Mouse (Mus musculus): Measurements from ENCODE around the gene Ogfrl1. TPM values are rescaled to one million over a fixed set of nuclear protein-coding genes. Genes with fewer than 3 reads are reported as not detected.

The Ogfrl1 gene
- polyA plus RNA-seq, 1 experiment from 2014 or later: 20.3 TPM

DNA sequence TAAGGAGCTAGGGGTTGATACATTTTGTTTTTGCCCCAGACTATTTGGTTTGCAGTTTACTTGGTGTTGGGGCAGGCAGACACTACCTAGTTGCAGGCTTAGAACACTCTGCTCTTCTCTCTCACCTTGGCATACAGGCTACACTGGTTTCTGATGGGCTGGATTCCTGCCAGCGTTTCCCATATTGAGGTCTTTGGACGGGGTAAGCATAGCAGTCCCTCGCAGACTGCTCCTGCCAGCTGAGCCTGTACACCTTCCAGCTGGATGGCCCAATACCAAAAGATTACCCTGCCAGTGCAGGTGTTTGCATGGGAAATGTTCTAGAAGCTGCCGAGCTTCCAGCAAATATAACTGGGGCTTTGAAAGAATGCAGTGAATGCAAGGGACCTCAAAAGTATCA, 45.8 kb downstream of the Ogfrl1 start:
- no peak overlapping the region for H3K4me3 ChIP-seq (replicated peaks)
- WGBS: 71% methylated on average over 4 of the region's 4 CpGs
- no peak for ATAC-seq (ENCODE audit: low FRiP score)
- no peak overlapping the region for H3K27ac ChIP-seq (replicated peaks)
- H3K4me2 ChIP-seq: no peak overlapping the region
- no peaks in the 10 kb centered on the region for H3K27me3 ChIP-seq (replicated peaks)
- no peaks in the 10 kb centered on the region for H3K36me3 ChIP-seq
- H3K4me1 ChIP-seq: no peaks in the 10 kb centered on the region
- H3K9ac ChIP-seq (replicated peaks): no peak overlapping the region
- H3K9me3 ChIP-seq (replicated peaks): no peaks in the 10 kb centered on the region

DNA sequence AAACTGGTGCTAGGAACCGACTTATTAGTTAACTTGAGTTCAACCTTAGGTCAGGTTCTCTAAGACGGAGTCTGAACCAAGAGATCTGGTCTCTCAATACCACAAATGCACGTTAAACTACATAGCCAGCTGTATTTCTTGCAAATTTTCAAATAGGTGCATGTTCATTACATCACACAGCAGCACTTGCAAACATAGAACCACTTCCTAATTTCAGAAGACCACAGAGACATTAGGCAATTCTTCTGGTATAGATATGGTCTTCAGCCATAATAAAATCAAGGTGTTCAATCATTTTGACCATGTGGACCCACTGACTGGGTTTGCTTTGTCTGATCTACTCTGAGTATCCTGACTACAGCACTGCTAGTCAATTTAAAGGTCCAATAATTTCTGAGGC, 51.9 kb downstream of the Ogfrl1 start:
- Histone ChIP-seq H3K9ac (replicated peaks) (no peak overlapping the region), H3K4me3 (replicated peaks) (no peak overlapping the region), H3K27ac (replicated peaks) (no peak overlapping the region), H3K9me3 (replicated peaks) (no peaks in the 10 kb centered on the region), H3K4me1 (no peaks in the 10 kb centered on the region), H3K27me3 (replicated peaks) (no peaks in the 10 kb centered on the region), H3K36me3 (no peaks in the 10 kb centered on the region), H3K4me2 (no peak overlapping the region)
- WGBS: 84% methylated on average over 3 of the region's 3 CpGs
- no peak for ATAC-seq (ENCODE audit: low FRiP score)

DNA sequence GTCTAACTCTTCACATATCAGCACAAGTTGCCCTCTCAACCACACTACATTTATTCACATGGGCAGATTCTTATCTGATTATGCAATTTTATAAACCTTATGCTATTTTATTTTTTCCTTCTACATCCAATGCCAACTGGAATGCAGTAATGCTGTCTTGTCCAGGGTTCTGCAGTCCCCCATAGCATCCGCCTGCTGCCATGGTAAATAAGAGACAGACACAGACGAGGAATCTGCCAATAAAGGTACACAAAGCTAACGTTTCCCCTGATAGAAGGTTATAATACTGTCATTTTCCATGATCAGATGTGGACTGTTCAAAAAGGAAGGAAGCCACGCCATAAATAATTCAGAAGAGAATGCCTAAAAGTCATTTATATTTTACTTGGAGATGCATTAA, 54.7 kb downstream of the Ogfrl1 start:
- no peaks in the 10 kb centered on the region for H3K9me3 ChIP-seq (replicated peaks)
- no peaks in the 10 kb centered on the region for H3K36me3 ChIP-seq
- H3K4me1 ChIP-seq: no peaks in the 10 kb centered on the region
- no peak overlapping the region for H3K4me3 ChIP-seq (replicated peaks)
- no peak overlapping the region for H3K9ac ChIP-seq (replicated peaks)
- ATAC-seq (ENCODE audit: low FRiP score): no peak
- H3K4me2 ChIP-seq: no peak overlapping the region
- no peaks in the 10 kb centered on the region for H3K27me3 ChIP-seq (replicated peaks)
- H3K27ac ChIP-seq (replicated peaks): no peak overlapping the region
- 56% methylated on average over 4 of the region's 4 CpGs for WGBS

DNA sequence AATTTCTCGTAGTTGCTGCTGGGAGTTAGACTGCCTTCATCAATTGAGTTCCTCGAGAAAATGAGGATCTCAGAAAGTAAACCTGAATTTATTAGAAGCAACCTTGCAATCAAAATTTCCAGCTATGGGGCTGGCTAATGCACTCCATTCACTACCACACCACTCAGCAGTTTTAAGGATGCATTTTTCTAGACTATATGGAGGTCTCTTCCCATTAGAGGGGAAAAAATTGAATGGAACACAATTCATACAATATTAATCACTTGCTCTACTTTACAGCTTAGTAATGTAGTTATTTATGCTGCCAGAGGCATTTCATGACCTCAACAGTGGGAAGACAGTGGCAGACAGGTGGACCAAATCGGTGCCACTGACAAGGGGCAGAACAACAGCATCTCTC, 55.3 kb downstream of the Ogfrl1 start:
- Histone ChIP-seq H3K27ac (replicated peaks) (no peak overlapping the region), H3K36me3 (no peaks in the 10 kb centered on the region), H3K9me3 (replicated peaks) (no peaks in the 10 kb centered on the region), H3K4me3 (replicated peaks) (no peak overlapping the region), H3K27me3 (replicated peaks) (no peaks in the 10 kb centered on the region), H3K4me1 (no peaks in the 10 kb centered on the region), H3K4me2 (no peak overlapping the region), H3K9ac (replicated peaks) (no peak overlapping the region)
- 69% methylated on average over 3 of the region's 3 CpGs for WGBS
- no peak for ATAC-seq (ENCODE audit: low FRiP score)

DNA sequence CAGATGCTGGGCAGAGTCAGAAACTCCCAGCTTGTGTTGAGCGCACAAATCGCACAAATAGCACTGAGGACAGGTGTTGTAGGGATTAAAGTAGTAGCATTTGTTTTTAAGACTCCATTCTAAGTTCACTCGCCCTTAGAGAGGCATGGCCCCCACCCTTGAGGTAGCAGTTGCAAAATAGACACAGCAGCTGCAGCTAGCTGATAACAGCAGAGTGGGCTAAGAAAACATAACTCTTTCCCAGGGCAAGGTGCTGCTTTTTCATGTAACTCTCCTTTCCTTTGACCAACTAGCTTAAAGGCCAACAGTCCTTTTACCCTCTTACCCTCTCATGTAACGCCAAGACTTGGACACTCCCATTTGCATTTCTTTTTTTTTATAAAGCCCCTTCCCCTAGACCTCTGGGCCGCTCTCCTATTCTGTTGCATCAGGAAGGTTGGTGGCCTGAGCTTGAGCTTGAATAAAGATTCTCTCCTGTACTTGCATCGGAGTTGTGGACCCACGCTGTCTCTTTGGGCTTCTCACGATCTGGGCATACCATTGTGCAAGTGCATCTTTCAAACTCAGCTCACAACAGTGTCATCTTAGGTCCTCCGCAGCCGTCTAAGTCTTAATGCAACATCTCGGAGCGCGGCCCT, 61.7 kb downstream of the Ogfrl1 start:
- H3K9ac ChIP-seq (replicated peaks): no peak overlapping the region
- no peaks in the 10 kb centered on the region for H3K27me3 ChIP-seq (replicated peaks)
- H3K4me2 ChIP-seq: no peak overlapping the region
- H3K4me1 ChIP-seq: no peaks in the 10 kb centered on the region; the same call in 1 of the 2 replicates
- no peak overlapping the region for H3K27ac ChIP-seq (replicated peaks)
- no peak overlapping the region for H3K4me3 ChIP-seq (replicated peaks)
- H3K9me3 ChIP-seq (replicated peaks): no peaks in the 10 kb centered on the region
- no peaks in the 10 kb centered on the region for H3K36me3 ChIP-seq
- ATAC-seq (ENCODE audit: low FRiP score): no peak
- WGBS: 90% methylated on average over 13 of the region's 13 CpGs

DNA sequence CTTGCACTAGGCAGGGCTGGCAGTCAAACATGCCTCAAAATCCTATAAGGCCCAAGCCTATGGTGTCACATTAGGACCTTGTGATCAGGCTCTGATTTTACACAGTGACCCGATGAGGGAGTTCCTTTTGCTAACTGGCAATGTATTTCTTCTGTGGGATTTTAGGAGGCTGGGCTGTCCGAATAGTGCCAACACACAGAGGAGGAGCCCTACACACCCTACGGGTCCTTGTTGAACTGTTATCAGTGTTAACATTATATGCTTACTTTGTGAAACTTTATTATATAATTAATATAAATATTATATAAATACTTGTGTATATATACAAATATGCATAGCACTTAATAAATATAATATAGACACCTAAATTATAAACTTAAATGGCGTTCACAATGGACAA, 62.5 kb downstream of the Ogfrl1 start:
- Histone ChIP-seq H3K36me3 (no peaks in the 10 kb centered on the region), H3K4me2 (no peak overlapping the region), H3K9me3 (replicated peaks) (no peaks in the 10 kb centered on the region), H3K4me3 (replicated peaks) (no peak overlapping the region), H3K4me1 (no peaks in the 10 kb centered on the region; the same call in 1 of the 2 replicates), H3K27me3 (replicated peaks) (no peaks in the 10 kb centered on the region), H3K27ac (replicated peaks) (no peak overlapping the region), H3K9ac (replicated peaks) (no peak overlapping the region)
- ATAC-seq (ENCODE audit: low FRiP score): no peak
- WGBS: 97% methylated on average over 4 of the region's 4 CpGs

DNA sequence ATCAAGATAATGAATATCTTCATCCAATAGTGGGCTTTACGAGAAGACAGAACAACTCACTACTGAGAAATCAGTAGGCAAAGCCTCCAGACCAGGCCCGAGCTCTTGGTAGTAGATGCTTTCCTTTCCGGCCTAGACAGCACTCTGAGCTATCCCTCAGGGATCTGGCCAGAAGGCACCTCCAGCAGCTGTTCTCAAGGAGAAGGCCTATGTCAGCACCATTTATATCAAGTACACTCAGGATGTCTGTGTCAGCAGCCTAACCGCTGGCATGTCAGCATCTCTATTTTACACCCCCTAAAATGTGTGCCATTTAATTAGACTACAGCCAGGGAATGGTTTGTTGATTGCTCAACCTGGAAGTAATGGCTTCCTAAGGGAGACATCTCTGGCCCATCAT, 65.4 kb downstream of the Ogfrl1 start:
- no peaks in the 10 kb centered on the region; the same call in 1 of the 2 replicates for H3K4me1 ChIP-seq
- H3K4me3 ChIP-seq (replicated peaks): no peak overlapping the region
- no peaks in the 10 kb centered on the region for H3K27me3 ChIP-seq (replicated peaks)
- peak; percentile 14; the same call in 1 of the 2 replicates for ATAC-seq (ENCODE audit: low FRiP score)
- H3K9ac ChIP-seq (replicated peaks): no peak overlapping the region
- no peaks in the 10 kb centered on the region for H3K9me3 ChIP-seq (replicated peaks)
- H3K4me2 ChIP-seq: no peak overlapping the region
- 68% methylated on average over 4 of the region's 4 CpGs for WGBS
- H3K27ac ChIP-seq (replicated peaks): no peak overlapping the region
- no peaks in the 10 kb centered on the region for H3K36me3 ChIP-seq

DNA sequence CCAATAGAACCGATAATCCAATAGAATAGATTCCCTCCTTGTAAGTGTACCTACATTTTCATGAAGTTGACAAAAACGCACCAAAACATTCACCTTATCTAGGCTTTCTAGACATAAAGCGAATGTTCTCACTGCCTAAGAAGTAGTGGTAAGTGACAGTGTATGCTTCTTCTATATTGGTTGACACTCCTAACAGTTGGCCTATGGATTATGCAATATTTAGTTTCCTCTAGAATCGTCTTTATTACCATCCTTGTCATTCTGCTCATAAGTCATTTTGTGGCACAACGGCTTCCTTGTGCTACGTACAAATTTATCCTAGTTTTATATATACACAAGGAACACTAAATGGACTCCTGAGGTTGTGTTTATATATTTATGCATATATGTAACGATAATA, 72.4 kb downstream of the Ogfrl1 start:
- H3K4me3 ChIP-seq (replicated peaks): no peak overlapping the region
- ATAC-seq (ENCODE audit: low FRiP score): no peak
- WGBS: 79% methylated on average over 7 of the region's 7 CpGs

DNA sequence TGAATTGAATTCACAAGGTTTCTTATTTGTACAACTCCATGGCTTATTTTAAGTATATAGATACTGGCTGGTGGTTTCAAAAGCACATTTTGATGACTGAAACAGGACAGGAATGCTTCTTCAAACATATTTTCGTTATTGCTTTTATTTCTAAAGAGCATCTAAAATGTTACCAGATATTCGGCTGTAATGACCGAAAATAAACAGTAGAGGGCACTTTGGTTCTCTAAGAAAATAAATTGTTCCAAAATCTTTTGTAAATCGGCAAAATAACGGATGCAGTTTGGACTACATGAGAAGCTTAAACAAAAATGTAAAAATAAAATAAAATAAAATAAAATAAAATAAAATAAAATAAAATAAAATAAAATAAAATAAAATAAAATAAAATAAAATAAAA, 73.3 kb downstream of the Ogfrl1 start:
- no peaks in the 10 kb centered on the region for H3K36me3 ChIP-seq
- H3K4me2 ChIP-seq: no peak overlapping the region
- no peak overlapping the region for H3K27ac ChIP-seq (replicated peaks)
- no peak overlapping the region for H3K9ac ChIP-seq (replicated peaks)
- WGBS: 18% methylated on average over 5 of the region's 5 CpGs
- 0 out of 2 replicates have a peak, but pooled peaks cover 4% of the 10 kb centered on the region for H3K4me1 ChIP-seq
- no peak for ATAC-seq (ENCODE audit: low FRiP score)
- H3K4me3 ChIP-seq (replicated peaks): no peak overlapping the region
- H3K27me3 ChIP-seq (replicated peaks): no peaks in the 10 kb centered on the region
- H3K9me3 ChIP-seq (replicated peaks): no peaks in the 10 kb centered on the region

More for the DNA sequence above, 72.4 kb downstream of the Ogfrl1 start:
- H3K9me3 ChIP-seq (replicated peaks): no peaks in the 10 kb centered on the region
- no peak overlapping the region for H3K4me2 ChIP-seq
- H3K9ac ChIP-seq (replicated peaks): no peak overlapping the region
- H3K36me3 ChIP-seq: no peaks in the 10 kb centered on the region
- no peak overlapping the region for H3K27ac ChIP-seq (replicated peaks)
- 0 out of 2 replicates have a peak, but pooled peaks cover 4% of the 10 kb centered on the region for H3K4me1 ChIP-seq
- no peaks in the 10 kb centered on the region for H3K27me3 ChIP-seq (replicated peaks)

DNA sequence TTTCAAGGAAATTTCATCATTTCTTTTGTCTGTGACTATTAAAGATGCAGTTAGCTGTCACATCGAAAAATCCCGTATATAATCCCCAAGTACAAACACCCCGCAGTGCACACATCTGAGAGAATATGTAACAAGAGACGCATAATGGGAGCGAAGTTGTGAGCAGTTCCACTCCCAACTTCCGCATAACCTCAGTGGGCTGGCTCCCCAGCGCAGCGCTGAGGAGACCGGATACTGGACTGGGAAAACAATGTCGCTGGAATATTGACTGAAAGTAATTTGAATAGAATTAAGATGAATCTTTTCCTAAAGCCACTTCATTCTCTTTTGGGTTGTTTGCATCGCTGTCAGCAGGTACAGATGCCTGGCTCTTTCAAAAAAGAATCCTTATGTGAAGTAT, 74.3 kb downstream of the Ogfrl1 start:
- no peak overlapping the region for H3K9ac ChIP-seq (replicated peaks)
- no peak for ATAC-seq (ENCODE audit: low FRiP score)
- no peaks in the 10 kb centered on the region for H3K9me3 ChIP-seq (replicated peaks)
- 80% methylated on average over 11 of the region's 11 CpGs for WGBS
- no peak overlapping the region for H3K4me3 ChIP-seq (replicated peaks)
- H3K27ac ChIP-seq (replicated peaks): no peak overlapping the region
- H3K36me3 ChIP-seq: no peaks in the 10 kb centered on the region
- no peaks in the 10 kb centered on the region for H3K27me3 ChIP-seq (replicated peaks)
- H3K4me1 ChIP-seq: 0 out of 2 replicates have a peak, but pooled peaks cover 4% of the 10 kb centered on the region
- no peak overlapping the region for H3K4me2 ChIP-seq

DNA sequence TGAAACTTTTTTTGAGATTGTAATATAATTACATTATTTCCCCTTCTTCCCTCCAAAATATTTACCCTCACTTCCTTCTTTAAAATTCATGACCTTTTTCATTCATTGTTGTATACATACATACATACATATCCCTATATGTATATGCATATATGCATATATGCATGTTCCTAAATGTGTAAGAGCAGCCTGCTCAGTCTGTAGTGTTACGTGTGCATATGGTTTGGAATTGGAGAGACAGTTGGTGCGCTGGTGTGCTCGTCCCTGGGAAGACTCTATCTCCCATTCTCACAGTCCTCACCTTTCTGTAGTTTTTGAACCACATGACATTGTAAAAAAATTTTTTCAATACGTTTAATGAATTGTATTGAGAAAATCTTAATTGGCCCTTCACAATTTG, 75.4 kb downstream of the Ogfrl1 start:
- no peak overlapping the region for H3K4me3 ChIP-seq (replicated peaks)
- H3K27me3 ChIP-seq (replicated peaks): no peaks in the 10 kb centered on the region
- H3K36me3 ChIP-seq: no peaks in the 10 kb centered on the region
- no peak for ATAC-seq (ENCODE audit: low FRiP score)
- no peak overlapping the region for H3K27ac ChIP-seq (replicated peaks)
- no peaks in the 10 kb centered on the region for H3K9me3 ChIP-seq (replicated peaks)
- 0 out of 2 replicates have a peak, but pooled peaks cover 4% of the 10 kb centered on the region for H3K4me1 ChIP-seq
- WGBS: 87% methylated on average over 4 of the region's 4 CpGs
- no peak overlapping the region for H3K9ac ChIP-seq (replicated peaks)
- H3K4me2 ChIP-seq: no peak overlapping the region

DNA sequence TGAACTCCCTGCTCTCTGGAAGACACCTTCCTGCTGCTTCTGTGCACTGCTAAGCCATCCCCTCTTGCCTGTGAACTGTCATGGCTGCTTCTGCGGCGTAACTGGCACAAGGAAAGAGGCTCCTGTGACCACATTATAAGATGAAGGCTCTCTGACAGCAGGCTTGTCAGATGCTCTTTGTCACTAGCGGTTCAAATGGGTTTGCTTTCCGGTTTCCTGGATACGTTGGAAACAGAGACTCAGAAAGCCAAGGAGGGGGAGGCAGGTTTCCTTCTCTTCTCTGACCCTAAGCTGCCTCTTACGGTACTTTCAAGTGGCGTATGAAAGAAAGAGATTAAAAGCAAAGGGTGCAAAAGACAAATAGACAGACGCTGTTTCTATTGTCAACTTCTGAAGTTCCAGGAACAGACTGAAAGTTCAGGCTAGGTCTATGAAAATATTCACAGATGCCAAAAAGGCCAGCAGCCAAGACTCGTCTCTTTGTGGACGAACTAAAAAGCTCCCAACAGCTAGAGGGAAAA, 76.2 kb downstream of the Ogfrl1 start:
- WGBS: 38% methylated on average over 10 of the region's 10 CpGs
- Histone ChIP-seq H3K27ac (replicated peaks) (no peak overlapping the region), H3K27me3 (replicated peaks) (no peaks in the 10 kb centered on the region), H3K9ac (replicated peaks) (no peak overlapping the region), H3K4me1 (0 out of 2 replicates have a peak, but pooled peaks cover 4% of the 10 kb centered on the region), H3K4me2 (peak overlapping the region; percentile 37), H3K4me3 (replicated peaks) (0 out of 2 replicates have a peak overlapping the region, but pooled peaks have one; percentile 3), H3K9me3 (replicated peaks) (no peaks in the 10 kb centered on the region), H3K36me3 (no peaks in the 10 kb centered on the region)
- peak; percentile 17; the same call in 1 of the 2 replicates for ATAC-seq (ENCODE audit: low FRiP score)
